Mouse (Mus musculus) WW6 (cell line): ENCODE data around the gene Il1a.

Experiments used
- DNase-seq: peaks from one replicate; pipeline ENCODE4 v3.0.0-alpha.2; 2013; ENCODE audit warnings: low read depth, low spot score

Gene Il1a

DNA sequence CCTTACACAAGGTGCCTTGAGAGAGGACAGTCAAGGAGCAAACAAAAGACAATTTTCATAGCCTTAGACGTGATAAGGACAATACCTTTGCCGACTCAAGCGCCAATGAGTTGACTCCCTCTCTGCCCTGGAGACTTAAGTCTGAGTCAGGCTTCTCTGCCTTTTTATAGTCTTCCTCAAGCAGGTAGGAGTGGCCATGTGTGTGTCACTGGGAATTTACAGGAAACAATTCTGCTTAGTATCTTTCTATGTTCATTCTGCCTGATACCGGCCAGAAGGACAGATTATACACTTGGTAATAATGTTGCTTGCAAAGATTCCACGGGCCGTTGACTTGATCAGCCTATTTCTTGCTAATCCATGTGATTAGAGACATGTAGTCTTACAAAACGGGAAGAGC lies at the start of gene Il1a:
TSS of gene Il1a (minus strand) at position 137 of the 400 bp plus-strand sequence.
- no peak for DNase-seq

DNA sequence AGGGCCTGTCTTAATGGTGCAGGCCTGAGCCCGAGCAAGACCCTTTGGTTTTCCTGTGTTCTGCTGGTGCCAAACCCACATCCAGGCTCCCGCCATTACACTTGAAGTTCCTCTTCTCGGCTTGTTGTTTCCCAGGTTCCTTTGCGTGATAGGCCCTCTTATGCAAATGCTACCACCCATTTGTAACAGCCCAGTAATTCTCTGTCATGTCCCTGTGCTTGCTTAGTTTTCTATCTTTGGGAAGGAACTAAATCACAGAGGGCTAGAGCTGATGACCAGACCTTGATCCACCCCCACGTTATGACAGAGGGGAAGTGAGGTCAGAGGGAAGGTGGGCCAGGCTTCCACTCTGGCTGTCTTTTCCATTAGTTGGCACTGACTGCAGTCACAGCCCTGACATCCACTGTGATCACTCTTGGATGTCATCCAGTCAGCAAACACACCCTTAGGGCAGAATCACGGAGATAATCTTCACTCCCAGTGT lies 28.4 kb upstream of the Il1a start:
- DNase-seq = no peak

DNA sequence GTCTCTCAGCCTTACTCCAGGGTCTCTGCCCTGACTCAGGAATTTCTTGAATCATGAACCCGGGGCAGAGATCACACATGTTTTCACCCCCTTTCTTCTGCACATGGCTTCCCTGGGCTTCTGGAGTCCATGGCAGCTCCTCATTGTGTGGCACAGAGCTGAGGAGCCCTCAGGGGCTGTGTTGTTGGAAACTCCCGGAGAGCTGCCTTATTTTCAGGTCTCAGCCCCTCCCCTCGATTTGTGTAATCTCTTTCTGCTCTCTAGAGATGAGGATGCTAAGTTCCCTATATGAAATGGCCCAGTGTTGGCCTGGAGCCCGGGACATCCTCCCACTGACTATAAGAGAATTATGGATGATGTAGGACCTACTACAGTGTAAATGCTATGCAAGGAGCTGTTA lies 23.7 kb upstream of the Il1a start:
- DNase-seq = no peak

DNA sequence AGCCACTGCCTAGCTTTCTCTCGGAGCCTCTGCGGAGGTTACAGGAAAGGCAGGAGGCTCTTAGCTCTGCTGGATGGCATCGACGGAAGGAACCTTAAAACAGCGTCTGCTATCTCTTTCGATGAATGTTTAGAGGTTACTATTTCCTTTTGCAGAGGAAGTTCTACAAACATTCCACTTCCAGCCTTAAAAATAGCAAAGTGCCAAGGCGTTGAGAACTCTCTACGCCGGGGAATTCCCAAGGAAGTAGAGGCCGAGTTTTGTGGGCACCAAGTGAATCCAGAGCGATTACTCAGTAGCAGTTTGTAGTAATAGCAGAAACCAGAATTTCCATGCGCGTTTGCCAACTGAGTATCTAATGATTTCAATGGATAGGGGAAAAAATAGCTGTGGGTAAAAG lies 20.8 kb upstream of the Il1a start:
- no peak for DNase-seq

DNA sequence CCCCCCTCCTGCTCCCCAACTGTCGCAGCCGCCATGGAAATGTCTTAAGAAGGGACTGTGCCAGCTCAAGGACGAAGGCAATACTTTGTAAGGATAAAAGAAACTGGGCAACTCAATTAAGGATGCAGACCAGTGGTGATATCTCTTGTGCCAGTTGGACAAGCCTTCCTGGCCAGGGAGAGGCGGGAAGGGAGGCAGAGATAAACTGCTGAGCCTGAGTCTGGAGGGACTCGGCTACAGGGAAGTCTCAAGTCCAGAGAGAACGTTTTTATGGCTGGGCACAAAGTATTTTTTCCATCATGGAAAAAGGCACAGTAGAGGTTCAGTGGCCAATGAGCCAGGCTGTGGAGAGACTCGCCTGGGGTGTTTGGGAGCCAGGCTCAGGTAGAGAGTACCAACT lies 20.3 kb upstream of the Il1a start:
- no peak for DNase-seq

DNA sequence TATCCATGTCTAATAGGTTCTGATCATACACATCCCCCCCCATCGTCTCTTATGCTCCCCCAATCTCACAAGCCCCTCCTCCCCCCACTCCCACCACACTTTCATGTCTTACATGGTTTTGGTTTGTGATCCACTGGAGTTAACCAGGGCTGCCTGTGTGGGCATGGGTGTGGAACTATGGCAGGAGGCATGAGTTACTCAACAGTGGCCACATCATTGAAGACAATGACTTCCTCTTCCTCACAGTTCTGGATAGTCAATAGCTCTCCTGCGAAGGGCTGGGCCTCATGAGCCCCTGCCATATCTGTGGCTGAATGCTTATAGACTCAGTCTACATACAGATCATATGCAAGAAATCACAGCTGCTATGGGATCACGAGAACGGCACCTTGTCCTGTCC lies 18.5 kb upstream of the Il1a start:
- DNase-seq = no peak

DNA sequence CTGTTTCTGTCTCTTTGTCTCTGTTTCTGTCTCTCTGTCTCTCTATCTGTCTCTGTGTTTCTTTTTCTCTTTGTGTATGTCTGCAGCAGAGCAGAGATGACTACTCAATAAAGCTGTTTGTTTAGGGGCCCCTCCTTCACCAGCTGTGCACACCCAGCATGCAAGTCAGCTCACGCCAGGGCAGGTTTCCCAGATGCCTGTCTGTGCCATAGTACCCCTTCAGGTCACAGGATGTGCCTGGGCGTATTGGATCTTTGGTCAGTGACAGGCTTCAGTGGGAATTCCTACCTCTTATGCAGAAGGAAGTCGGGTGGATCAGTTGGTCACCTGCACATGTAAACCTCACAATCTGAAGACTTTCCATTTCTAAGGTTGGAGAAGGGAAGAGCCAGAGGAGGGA lies 14.4 kb upstream of the Il1a start:
- no peak for DNase-seq

DNA sequence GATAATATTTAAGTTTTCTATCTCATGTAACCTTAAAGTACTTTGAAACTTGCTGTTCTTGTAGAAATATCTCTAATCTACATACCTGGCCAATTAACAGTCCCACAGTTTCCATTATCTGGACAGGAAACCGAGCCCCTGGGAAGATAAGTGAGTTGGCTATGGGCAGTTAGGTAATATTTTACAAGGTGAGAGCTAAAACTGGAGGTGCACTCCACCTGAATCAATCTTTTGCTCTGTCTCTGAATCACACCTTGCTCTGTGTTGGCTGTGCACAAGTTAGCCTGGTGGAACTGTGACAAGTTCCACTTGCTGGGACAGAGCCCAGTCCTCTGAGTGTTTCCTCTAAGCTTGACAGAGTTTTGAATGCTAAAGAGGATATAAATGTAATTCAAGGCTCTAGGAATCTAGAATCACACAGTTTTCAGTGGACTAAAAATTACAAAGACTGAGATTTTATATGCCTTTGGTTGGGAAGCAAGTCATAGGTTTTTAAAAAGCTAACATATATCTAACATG lies 12.4 kb upstream of the Il1a start:
- DNase-seq = no peak

DNA sequence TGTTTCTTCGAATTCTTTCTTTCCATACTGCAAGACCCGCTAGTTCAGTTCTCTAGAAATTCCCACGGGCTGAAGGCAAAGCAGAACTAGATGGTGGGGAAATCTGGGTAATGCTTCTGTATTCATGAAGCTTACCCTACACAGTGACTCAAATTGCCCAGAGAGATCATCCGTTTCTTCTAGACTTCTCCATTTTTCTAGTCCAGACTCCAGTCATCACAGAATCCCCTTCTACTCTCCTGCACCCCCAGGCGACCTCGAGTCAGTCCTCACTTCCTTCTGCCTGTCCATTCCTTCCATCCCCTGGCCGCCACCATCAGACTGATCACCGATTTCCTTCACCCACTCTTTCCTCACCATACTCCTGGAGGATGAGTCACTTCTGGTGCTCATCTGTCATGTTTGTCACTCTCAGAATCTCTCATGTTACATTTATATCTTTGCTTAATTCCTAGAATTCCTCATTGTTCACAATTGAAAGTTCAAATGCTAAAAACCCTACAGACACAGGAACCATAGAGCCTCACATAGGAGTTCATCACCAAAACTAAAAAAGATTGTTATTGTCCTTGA lies 10.3 kb upstream of the Il1a start:
- DNase-seq = no peak

DNA sequence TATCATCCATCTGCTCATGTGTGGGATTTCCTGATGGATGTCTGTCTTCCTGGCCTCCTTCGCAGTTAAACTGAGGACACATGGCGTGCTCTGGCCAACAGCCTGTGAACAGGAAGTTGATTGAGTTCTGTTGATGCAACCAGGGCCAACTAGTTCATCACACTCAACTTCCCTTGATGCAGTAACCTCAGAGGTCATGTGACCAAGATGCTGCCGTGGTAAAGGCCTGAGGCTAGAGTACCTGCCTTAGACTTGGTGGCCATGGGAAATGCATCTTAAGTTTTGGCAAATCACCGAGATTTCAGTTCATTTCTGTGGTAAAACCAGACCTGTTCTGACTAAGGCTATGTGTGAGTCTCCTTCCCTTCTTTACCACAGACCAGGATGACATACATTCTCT lies 6.1 kb upstream of the Il1a start:
- no peak for DNase-seq

DNA sequence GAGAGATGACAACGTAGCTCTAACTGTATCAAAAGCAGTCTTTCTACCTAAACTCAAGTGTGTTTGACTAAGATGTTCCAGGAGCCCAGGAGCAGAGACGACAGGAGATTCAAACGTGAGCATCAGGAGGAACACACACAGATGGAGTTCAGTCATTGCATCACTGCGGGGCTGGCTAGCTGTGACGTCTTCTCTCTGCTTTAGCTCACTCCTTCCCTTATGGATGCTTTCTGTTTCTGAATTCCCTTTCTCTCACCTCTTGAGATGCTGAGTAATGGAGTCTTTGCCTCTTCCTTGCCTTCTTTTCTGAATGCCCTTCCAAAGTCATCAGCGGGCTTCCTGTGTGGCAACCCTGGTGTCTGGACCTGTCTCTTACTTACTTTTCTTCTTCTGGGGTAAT lies 5.1 kb upstream of the Il1a start:
- DNase-seq = no peak

DNA sequence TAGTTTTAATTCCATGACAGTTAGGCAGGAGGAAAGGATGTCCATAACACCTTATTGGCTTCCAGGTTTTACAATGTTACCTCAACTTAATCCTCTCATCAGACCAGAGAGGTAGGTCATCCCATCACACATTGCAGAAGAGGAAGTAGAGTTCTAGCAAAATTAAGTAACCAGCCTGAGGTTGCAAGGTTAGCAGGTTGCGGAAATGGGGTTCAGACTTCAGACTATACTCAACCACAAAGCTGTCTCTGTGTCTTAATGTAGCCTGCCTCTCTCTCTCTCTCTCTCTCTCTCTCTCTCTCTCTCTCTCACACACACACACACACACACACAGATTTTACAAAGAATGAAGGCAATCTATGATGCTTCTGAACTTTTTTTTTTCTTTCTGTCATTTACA lies 4.2 kb upstream of the Il1a start:
- no peak for DNase-seq

DNA sequence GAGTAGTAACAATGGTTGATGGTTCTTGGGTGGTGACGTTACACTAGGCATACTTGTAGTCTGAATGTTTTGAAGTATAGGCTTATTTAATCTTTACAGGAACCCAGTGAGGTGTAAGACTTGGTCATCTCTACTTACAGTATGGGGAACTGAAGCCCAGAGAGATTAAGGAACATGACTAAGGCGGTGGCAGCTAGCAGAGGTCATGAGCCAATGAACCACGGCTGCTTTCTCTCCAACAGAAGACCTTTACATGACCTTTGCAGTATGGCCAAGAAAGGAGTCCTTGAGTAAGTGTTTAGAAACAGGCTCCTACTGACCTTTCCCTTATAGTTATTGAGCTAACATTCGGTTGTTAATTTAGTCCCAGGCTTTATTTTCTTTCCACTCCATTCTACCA lies 3.8 kb downstream of the Il1a start:
- DNase-seq = no peak

DNA sequence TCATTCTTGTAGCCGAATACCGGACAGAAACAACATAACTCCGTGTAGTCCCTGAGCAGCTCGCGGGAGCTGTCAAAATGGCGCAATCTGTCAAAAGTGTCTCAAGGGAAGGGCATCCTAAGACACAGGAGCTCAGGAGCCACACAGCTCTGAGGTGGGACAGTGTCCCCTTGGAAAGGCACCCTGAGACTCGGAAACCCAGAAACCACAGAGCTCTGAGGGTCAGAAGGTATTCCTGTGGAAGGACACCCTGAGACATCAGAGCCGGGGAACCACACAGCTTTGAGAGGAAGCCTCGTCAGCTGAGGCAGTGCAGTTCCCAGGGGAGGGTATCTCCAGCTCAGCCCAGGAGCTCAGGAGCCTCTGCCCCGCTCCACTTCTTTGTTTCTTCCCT lies 12.2 kb downstream of the Il1a start:
- DNase-seq = peak; percentile 4

DNA sequence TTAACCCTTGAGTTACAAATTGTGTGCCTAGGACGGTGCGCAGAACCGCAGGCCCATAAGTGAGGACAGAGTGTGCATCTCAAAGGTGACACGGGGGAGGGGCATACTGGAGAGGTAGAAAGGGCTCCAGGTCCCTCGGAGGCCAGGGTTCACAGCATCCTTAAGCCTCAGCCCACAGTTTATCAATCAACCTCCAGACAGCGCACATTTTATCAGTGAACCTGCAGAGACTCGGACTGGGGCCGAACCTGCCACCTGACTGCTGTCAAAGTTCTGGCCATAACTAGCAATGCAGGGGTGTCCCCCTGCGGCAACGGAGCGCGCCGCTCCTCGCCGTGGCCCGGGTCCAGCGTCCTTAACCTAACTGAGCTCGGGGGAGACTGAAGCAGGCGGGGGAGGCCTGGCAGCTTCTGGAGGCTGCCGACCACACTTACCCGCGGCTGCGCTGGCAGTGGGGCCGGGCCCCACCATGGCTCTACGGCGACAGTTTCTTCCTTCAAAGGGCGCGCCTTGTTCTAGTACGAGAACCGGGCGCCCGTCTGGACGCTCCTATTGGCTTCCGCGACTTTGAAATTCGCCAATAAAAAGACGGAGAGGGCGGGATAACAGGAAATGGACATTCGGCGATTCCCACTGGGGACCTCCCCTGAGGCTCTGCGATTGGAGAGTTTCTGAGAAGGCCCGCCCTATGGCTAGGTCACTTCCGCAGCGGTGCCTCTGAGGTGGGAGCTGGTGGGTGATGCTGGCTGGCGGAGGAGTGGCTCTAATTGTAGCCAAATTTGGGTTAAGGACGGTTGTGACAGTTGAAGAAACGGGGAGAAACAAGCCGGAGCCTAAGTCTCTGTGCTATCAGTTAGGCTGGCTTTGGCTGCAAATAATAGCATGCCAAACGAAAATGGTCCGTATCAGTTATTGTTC lies 12.8 kb downstream of the Il1a start, which contains the start of gene Ckap2l:
TSS of gene Ckap2l (minus strand) at position 542 of the 918 bp plus-strand sequence.
- peak; percentile 91 for DNase-seq

DNA sequence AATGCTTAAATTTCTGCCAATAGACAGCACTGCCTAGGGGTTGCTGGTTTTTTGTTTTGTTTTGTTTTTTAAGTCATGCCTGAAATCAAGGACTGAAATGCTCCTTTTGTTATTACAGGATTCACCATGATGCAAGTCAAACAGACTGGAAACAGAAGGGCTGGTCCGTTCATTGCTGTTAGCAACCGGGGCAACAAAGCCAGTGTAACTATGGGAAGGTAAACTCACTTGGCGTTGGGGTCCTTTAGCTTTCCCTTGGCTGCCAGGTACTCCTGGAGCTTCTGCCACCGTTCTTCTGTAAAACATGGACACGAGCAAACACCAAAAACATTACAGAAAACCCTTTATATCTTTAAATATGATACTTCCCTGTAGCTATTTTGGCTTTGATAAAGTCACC lies 13.7 kb downstream of the Il1a start:
- no peak for DNase-seq

DNA sequence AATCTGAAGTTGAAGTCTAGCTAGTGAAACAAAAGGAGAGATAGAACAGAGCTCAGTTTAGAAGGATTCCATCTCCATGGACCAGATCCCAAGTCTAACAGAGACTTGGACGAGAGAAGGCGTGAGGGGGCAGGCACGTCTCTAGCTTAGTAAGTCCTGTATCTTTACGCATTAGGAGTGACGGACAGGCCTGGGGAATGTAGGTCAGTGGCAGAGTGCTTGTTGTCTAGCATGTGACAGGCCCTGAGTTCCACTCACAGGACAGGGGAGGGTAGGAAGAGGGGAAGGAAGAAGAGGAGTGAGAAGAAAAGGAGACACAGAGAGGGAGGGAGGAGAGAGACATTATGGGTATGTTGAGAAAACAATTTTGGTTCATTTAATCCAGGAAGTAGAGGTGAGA lies 14.7 kb downstream of the Il1a start:
- DNase-seq = no peak

DNA sequence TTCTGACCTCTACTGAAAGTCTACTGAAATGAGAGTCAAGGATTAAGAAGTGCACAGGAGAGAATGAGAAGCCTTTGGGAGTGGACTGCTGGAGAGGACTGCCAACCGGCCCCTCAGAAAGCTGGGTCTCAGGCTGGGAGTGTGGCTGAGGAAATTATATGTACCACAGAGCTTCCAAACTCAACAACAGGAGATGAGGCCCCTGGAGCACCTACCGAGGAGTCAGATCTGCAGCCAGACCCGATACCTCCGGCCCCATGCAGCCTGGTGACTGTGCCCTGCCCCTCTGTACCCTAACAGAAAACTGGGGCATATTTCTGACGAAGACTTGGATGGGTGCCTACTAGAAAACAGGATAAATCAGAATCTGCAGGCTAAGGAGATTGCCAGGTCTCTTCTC lies 35.9 kb downstream of the Il1a start:
- no peak for DNase-seq

DNA sequence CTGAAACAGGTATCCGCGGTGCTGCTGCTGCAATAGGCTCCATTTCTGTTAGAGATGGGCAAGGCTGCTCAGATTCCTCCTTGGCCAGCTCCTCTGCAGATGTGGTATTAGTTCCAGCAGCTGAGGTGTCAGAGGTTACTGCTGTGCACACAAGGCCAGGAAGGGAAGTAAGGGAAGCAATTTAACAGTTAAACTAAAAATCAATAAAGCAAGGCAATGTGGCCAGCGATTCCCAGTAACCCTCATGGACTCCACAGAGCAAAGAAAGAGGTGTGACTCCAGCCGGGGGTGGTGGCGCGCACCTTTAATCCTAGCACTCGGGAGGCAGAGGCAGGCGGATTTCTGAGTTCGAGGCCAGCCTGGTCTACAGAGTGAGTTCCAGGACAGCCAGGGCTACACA lies 39.2 kb downstream of the Il1a start:
- DNase-seq = no peak

DNA sequence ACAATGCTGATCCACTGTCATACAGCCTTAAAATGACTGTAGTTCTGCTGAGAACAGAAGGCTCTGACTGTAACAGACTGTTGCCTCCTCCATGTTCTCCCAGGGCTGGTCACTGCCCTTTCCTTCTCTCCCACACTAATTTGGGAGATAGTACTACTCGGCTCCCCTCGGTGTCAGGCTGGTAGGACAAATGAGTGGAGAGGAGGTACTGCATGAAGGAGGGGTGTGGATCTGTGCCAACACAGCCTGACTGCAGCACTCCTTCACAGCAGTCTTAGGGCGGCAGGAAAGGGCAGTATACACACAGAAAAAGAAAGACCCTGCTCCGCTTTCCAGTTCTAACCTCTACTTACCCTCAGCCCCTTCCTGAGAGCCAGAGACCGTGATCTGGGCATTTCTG lies 39.8 kb downstream of the Il1a start:
- no peak for DNase-seq

DNA sequence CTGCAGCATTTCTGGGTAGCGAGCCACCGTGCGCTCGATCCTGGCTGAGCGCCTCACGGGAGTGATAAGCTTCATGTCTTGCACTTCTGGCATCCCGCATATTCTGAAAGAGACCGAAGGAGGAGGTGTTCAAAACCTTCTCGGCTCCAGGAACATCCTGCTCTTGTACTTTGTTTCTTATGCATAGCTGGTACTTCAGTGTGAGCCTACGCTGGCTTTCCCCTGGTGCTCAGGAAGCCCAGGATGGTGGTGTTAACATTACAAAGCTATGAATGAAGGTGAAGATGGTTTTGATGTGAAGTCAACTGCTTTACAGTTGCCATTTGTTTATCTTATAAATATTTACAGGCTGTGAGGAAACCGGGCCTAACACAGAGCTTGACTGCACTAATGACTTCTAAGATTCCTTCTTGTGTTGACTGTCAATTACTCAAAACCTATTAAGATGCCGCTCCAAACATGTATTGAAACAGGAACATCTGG lies 40.6 kb downstream of the Il1a start:
- no peak for DNase-seq

DNA sequence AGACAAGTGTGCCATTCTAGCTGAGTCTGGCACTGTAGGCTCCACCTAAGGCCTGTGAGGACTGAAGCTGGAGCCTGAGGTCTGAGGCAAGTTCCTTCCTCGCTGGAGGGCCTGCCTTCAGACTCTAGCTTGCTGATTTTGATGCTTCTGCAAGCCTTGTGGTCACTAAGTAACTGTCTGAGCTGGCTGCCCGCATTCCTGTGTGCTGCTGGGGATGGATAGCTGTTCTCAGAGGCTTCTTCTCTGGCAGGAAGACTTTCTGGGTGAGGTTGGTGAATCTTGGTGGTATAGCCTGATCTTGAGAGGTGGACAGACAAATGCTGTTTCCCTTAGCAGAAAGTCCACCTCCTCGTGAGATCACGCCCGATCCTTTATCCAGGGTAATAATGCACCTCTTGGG lies 42.0 kb downstream of the Il1a start:
- no peak for DNase-seq

DNA sequence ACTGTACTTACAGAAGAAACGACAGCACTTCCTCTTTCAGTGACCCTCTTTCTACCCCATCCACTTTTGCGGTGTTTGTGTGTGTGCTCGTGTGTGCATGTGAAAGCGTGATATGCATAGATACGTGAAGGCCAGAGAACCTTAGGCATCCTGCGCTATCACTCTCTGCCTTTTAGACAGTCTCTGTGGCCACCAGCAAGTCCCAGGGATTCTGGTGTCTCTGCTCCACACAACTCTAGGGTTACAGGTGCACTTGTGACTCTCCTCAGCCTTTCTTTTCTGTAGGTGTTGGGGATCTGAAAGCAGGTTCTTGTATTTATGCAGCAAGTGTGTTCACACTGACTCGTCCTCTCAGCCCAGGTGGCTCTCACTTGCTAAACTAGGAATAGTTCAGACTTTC lies 44.5 kb downstream of the Il1a start:
- DNase-seq = no peak
